Mouse (Mus musculus): ENCODE results near the gene Prrx1. TPM values are rescaled to one million over a fixed set of nuclear protein-coding genes. Genes with fewer than 3 reads are reported as not detected.

Gene Prrx1
- polyA plus RNA-seq, 1 experiment = 537 TPM

DNA sequence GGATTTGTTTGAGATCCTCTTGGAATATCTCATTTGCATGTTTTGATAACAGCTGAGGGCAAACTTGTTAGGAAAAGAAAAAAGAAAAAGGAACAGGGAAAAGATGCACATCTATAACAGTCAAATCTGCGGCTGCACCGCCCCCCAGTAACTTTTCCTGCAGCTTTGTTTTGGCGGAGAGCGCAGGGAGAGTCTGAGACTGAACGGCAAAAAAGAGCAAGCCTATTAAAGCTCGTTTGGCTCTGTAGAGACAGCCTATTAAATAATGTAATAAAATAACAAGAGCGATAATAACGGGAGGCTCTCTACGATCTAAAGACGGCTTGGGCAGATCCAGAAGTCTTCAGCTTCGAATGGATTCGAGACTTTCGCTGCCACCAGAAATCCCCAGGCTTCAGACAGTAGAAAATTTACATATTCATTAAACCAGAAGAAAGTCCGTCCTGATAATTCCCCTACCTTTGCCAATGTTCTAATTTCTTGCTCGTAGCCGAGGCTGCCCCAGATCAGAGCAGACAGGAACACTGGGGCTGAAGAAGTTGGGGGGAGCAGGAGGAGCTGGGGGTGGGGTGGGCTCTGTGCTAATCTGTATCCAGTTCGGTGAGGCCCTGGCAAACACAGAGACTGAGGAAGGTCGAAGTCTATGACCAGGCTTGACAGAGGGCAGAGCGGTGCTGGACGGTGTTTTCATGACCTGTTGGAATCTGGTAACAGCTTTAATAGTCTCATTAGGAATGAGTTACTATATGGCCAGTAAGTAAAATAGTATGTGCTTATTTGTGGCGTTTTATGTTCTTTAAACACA is 613 bp upstream of the Prrx1 start:
- TF ChIP-seq POLR2A (IDR thresholded peaks at IDR 0.05; ENCODE audit: low read depth, low read length) = peak; percentile 17; the same call in 1 of the 2 replicates
- TF ChIP-seq CTCF (IDR thresholded peaks at IDR 0.05; ENCODE audit: borderline replicate concordance, insufficient read depth, low read length) = no peak
- Histone ChIP-seq H3K27ac (ENCODE audit: insufficient read depth, low read length) (peak overlapping the region; percentile 97), H3K4me3 (ENCODE audit: insufficient read depth, low read length) (peak overlapping the region; percentile 79), H3K4me1 (ENCODE audit: control insufficient read depth, insufficient read depth, low read length) (no peaks in the 10 kb centered on the region; the same call in 1 of the 2 replicates)

DNA sequence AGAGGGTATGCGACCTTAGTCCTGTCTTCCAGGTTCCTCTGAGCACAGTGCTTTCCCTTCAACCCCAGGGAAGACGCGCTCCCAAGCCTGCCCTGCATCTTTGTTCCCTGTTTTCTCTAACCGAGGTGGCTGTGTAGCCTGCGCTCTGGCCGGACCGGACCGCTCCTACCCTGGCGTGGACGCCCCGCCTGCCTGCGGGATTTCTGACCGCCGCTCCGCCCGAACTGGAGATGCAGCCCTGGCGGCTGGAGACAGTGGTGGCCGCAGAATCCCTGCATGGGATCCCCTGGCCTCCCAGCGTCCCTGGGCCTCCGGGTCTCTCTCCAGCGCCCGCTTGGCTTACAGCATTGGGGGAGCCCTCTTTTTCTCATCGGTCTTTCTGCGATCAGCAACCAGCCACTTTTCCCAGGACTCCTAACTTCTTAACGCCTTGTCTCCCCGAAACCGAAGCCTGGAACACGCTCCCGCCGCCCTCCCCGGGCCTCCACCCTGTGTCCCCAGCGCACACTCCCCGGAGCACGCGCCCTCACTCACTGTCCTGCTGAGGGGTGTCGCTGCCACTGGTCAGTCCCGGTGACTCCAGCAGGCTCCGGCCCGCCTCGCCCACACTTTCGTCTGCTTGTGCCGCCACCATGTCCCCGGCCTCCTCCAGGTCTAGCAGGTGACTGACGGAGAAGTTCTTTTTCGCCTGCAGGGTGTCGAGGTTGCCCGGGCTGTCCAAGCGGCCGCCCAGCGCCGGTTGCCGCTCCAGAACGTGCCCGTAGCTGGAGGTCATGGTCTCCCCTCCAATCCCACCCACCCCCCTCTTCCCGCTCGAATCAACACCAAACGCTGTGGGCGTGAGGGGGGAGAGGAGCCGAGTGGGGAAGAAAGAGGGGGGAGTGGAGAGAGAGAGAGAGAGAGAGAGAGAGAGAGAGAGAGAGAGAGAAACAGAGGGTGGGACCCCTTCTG is 1.4 kb downstream of the Prrx1 start:
- peak overlapping the region; percentile 79 for H3K4me3 ChIP-seq (ENCODE audit: insufficient read depth, low read length)
- TF ChIP-seq POLR2A (IDR thresholded peaks at IDR 0.05; ENCODE audit: low read depth, low read length) = peak; percentile 39; the same call in 1 of the 2 replicates
- no peak for TF ChIP-seq CTCF (IDR thresholded peaks at IDR 0.05; ENCODE audit: borderline replicate concordance, insufficient read depth, low read length)
- H3K4me1 ChIP-seq (ENCODE audit: control insufficient read depth, insufficient read depth, low read length) = no peaks in the 10 kb centered on the region; the same call in 1 of the 2 replicates
- peak overlapping the region; percentile 97 for H3K27ac ChIP-seq (ENCODE audit: insufficient read depth, low read length)

DNA sequence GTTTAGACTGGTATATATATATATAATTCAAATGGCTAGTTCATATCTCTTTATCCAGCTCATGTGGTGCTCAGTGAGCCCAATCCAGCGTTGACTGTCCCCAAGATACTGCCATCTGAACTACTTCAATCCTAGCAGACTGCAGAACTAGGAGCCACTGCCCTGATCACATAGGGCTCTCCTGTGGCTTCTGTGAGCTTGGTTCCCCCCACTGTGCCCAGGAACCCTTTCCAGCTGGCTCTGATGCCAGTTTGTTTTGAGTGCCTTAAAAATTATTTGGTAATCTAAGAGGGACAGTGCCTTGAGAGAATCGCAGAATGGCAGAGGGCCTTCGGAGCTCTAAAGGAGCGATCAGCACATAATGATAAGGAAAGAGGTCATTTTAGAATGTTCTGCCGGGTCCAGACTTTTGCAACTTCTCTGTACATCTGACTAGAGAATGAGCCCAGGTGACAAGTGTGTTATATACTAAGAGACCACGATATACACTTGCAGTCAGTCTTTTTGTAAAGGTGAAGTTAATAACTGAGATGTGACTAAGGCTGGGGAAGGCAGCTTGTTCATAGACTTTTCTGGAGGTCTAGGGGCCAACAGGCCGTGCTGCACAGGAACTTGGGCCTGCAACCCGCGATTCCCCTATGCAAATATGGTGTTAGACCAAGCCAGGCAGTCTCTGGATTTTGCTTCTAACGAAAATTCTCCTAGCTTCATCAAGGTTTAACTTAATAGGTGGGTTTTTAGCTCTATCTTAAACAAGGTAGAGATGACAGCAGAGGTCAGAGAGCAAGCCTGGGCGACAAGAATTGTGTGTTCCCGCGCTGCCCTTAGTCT is 2.3 kb downstream of the Prrx1 start:
- TF ChIP-seq CTCF (IDR thresholded peaks at IDR 0.05; ENCODE audit: borderline replicate concordance, insufficient read depth, low read length) = no peak
- peak; percentile 61; the same call in 1 of the 2 replicates for TF ChIP-seq POLR2A (IDR thresholded peaks at IDR 0.05; ENCODE audit: low read depth, low read length)
- H3K27ac ChIP-seq (ENCODE audit: insufficient read depth, low read length) = peak overlapping the region; percentile 97
- H3K4me1 ChIP-seq (ENCODE audit: control insufficient read depth, insufficient read depth, low read length) = no peaks in the 10 kb centered on the region; the same call in 1 of the 2 replicates
- H3K4me3 ChIP-seq (ENCODE audit: insufficient read depth, low read length) = peak overlapping the region; percentile 79

DNA sequence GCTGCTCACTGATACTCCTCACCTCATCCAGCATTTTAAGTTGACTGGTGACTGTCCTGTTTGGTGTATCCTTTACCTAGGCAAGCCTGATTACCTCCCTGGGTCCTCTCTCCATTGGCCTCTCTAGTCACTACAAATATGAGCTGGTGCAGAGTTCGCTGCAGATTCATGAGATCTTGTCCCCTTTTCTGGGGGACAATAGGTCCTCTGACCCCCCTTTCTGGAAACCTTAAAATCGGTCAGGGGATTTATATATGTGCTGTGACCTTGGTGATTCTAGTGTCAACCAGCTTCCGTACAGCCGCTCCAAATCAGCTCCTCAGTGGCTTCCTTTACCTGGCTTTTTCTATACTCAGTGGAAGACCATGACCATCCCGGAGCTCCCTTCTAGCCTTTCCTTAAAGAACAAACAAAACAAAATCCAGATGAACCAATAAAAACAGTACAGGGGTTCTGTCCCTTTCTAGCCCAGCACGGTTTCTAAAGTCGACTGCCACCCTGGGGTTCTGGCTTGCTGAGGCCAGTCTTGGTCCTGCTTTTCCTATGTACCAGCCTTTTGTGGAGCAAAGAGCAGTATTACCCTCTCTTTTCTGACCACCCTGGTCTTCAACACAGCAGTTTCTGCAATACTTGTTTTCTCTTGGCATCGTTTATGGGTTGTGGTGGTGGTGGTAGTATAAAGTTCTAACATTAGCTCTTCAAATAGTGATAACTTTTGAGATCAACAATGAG is 3.3 kb downstream of the Prrx1 start:
- Histone ChIP-seq H3K4me3 (ENCODE audit: insufficient read depth, low read length) (peak overlapping the region; percentile 79), H3K4me1 (ENCODE audit: control insufficient read depth, insufficient read depth, low read length) (peaks cover 2% of the 10 kb centered on the region; the same call in 1 of the 2 replicates), H3K27ac (ENCODE audit: insufficient read depth, low read length) (peak overlapping the region; percentile 97)
- TF ChIP-seq POLR2A (IDR thresholded peaks at IDR 0.05; ENCODE audit: low read depth, low read length) (no peak), CTCF (IDR thresholded peaks at IDR 0.05; ENCODE audit: borderline replicate concordance, insufficient read depth, low read length) (no peak)

DNA sequence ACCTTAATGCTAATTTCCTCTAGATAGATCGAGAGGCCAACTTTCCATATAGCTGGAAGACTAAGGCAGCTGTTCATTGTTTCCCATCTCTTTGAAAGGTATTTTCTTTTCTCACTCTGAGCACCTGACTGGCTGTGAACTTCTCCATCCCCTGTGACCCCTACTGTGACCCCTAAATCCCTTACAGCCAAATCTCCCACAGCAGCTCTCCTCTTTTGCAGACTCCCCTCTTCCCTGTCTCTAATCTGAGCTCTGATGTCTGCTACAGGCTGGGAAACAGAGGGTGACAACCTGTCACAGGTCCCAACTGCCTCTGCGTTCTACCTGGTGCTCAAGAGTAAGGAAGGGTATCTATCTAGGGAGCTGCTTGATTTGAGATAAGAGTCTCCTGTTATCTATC is 4.0 kb downstream of the Prrx1 start:
- no peak for TF ChIP-seq CTCF (IDR thresholded peaks at IDR 0.05; ENCODE audit: borderline replicate concordance, insufficient read depth, low read length)
- no peak for TF ChIP-seq POLR2A (IDR thresholded peaks at IDR 0.05; ENCODE audit: low read depth, low read length)
- H3K4me1 ChIP-seq (ENCODE audit: control insufficient read depth, insufficient read depth, low read length) = peaks cover 3% of the 10 kb centered on the region; the same call in 1 of the 2 replicates
- peak overlapping the region; percentile 79 for H3K4me3 ChIP-seq (ENCODE audit: insufficient read depth, low read length)
- H3K27ac ChIP-seq (ENCODE audit: insufficient read depth, low read length) = peak overlapping the region; percentile 97

DNA sequence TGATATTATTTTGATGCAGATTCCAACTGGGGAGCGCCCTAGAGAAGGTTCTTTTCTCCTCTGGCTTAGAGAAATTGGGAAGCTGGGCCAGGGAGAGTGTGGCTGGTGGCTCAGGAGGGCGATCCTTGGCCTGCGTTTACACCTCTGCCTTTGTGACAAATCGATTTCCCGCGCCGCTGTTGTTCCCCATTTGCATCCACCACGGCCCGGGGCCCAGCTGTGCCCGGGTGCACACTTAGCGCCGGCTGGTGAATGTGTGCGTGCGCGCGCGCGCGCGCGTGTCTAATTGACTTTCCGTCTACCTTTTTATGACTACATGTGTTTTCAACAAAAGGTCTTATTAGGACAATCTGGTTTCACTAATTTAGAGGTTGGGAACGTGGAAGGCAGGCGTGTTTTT is 4.9 kb downstream of the Prrx1 start:
- peak overlapping the region; percentile 97 for H3K27ac ChIP-seq (ENCODE audit: insufficient read depth, low read length)
- no peak for TF ChIP-seq CTCF (IDR thresholded peaks at IDR 0.05; ENCODE audit: borderline replicate concordance, insufficient read depth, low read length)
- TF ChIP-seq POLR2A (IDR thresholded peaks at IDR 0.05; ENCODE audit: low read depth, low read length) = no peak
- H3K4me3 ChIP-seq (ENCODE audit: insufficient read depth, low read length) = peak overlapping the region; percentile 79
- H3K4me1 ChIP-seq (ENCODE audit: control insufficient read depth, insufficient read depth, low read length) = peaks cover 3% of the 10 kb centered on the region; the same call in 1 of the 2 replicates

DNA sequence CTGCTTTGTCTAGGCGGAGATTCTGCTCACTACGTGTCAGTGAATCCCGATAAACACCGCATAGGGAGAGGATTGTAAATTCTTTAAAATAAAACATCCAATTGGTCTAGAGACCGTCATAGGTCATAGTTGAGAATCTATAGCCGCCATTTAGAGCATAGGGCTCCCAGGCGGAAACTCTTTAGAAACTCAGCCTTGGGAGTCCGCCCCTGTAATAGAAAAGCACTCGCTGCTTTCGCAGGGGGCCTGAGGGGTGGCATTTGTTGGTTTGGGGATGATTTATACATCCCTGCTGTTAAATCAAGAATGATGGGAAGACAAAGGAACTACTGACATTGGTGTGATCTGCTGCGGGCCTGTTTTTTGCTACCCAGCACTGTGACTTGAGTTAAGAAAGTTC is 5.8 kb downstream of the Prrx1 start:
- Histone ChIP-seq H3K4me3 (ENCODE audit: insufficient read depth, low read length) (peak overlapping the region; percentile 79), H3K27ac (ENCODE audit: insufficient read depth, low read length) (peak overlapping the region; percentile 97), H3K4me1 (ENCODE audit: control insufficient read depth, insufficient read depth, low read length) (peaks cover 3% of the 10 kb centered on the region; the same call in 1 of the 2 replicates)
- TF ChIP-seq CTCF (IDR thresholded peaks at IDR 0.05; ENCODE audit: borderline replicate concordance, insufficient read depth, low read length) (no peak), POLR2A (IDR thresholded peaks at IDR 0.05; ENCODE audit: low read depth, low read length) (no peak)

DNA sequence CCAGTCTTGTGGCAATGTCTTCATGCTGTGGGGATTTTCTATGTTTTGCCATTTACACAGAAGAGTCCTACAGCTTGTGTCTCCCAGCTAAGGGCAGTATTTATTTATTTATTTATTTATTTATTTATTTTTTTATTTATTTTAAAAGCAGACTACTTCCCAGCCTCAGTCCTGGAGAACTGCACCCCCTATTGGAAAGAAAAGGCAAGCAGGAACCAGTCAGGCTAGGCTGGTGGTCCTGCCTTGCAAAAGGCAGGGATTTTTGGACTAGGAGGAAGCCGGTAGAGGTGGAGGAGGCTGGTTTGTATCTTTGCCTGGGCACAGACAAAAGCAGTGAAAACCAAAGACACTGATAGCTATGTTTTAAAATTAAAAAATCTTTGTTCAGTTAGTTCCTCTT is 7.6 kb downstream of the Prrx1 start:
- Histone ChIP-seq H3K4me1 (ENCODE audit: control insufficient read depth, insufficient read depth, low read length) (peaks cover 3% of the 10 kb centered on the region; the same call in 1 of the 2 replicates), H3K4me3 (ENCODE audit: insufficient read depth, low read length) (no peak overlapping the region), H3K27ac (ENCODE audit: insufficient read depth, low read length) (peak overlapping the region; percentile 97)
- TF ChIP-seq POLR2A (IDR thresholded peaks at IDR 0.05; ENCODE audit: low read depth, low read length) = no peak
- no peak for TF ChIP-seq CTCF (IDR thresholded peaks at IDR 0.05; ENCODE audit: borderline replicate concordance, insufficient read depth, low read length)
